Mouse (Mus musculus) CD4-positive, CD25-positive, alpha-beta regulatory T cell, adult 4 months (primary cell): ENCODE data around the gene Gab1. TPM values are rescaled to one million over a fixed set of nuclear protein-coding genes. Genes with fewer than 3 reads are reported as not detected.
A peak's percentile ranks its signal among the peaks of the same experiment; 100 is the strongest.

Experiments
- ATAC-seq: one replicate; pipeline ENCODE4 v1.8.0; 2017
- polyA plus RNA-seq, 2 experiments: library from polyadenylated mRNA; unstranded; fragments of 100-300 nt; shearing (Covaris generic); gene quantifications; one replicate each; pipeline ENCODE4 v1.2.1; 2017

Gab1 gene
- polyA plus RNA-seq, 2 experiments from 2014 or later = not detected

- ATAC-seq = no peak
Observed at GRCm38 (mm10) chr8:80807807-80808505, 72.4 kb downstream of the Gab1 start.

GRCm38 (mm10) chr8:80804066-80804619 lies 76.2 kb downstream of the Gab1 start:
- no peak for ATAC-seq

- ATAC-seq = no peak
Observed at GRCm38 (mm10) chr8:80798778-80799177, 81.5 kb downstream of the Gab1 start.

- ATAC-seq = no peak
Observed at GRCm38 (mm10) chr8:80798198-80798777, 82.0 kb downstream of the Gab1 start.

- no peak for ATAC-seq
Observed at GRCm38 (mm10) chr8:80796070-80796469, 84.2 kb downstream of the Gab1 start.

GRCm38 (mm10) chr8:80794585-80795509 lies 85.5 kb downstream of the Gab1 start:
- no peak for ATAC-seq

GRCm38 (mm10) chr8:80793791-80794515 lies 86.4 kb downstream of the Gab1 start:
- no peak for ATAC-seq

- ATAC-seq = no peak
Observed at GRCm38 (mm10) chr8:80792214-80792613, 88.1 kb downstream of the Gab1 start.

GRCm38 (mm10) chr8:80789324-80789723 lies 91.0 kb downstream of the Gab1 start:
- no peak for ATAC-seq

GRCm38 (mm10) chr8:80784559-80784958 lies 95.8 kb downstream of the Gab1 start:
- no peak for ATAC-seq

GRCm38 (mm10) chr8:80783271-80783670 lies 97.0 kb downstream of the Gab1 start:
- ATAC-seq = no peak

- ATAC-seq = no peak
Observed at GRCm38 (mm10) chr8:80781338-80781737, 99.0 kb downstream of the Gab1 start.

GRCm38 (mm10) chr8:80780271-80780670 lies 100.0 kb downstream of the Gab1 start:
- no peak for ATAC-seq

GRCm38 (mm10) chr8:80776436-80776835 lies 103.9 kb downstream of the Gab1 start:
- no peak for ATAC-seq

- no peak for ATAC-seq
Observed at GRCm38 (mm10) chr8:80772732-80773460, 107.4 kb downstream of the Gab1 start.

- ATAC-seq = no peak
Observed at GRCm38 (mm10) chr8:80768451-80768850, 111.9 kb downstream of the Gab1 start.

- ATAC-seq = peak; percentile 65
Observed at GRCm38 (mm10) chr8:80753017-80753715, 127.2 kb downstream of the Gab1 start.

- no peak for ATAC-seq
Observed at GRCm38 (mm10) chr8:80752429-80752828, 127.9 kb downstream of the Gab1 start.

GRCm38 (mm10) chr8:80749091-80749490 lies 131.2 kb downstream of the Gab1 start:
- ATAC-seq = no peak

GRCm38 (mm10) chr8:80739932-80740331 lies 140.4 kb downstream of the Gab1 start:
- peak; percentile 25 for ATAC-seq
